Mouse (Mus musculus): ENCODE data around the gene Ppip5k1. TPM values are rescaled to one million over a fixed set of nuclear protein-coding genes. Genes with fewer than 3 reads are reported as not detected.

Gene Ppip5k1
- polyA plus RNA-seq, 1 experiment from 2014 or later = 18.7 TPM

- Histone ChIP-seq H3K4me3 (ENCODE audit: low read length) (peak overlapping the region; percentile 56), H3K9ac (ENCODE audit: low read depth, low read length) (peak overlapping the region; percentile 66; the same call in 1 of the 2 replicates), H3K27ac (ENCODE audit: low read length) (peak overlapping the region; percentile 57), H3K9me3 (ENCODE audit: control insufficient read depth, low read length) (no peaks in the 10 kb centered on the region), H3K4me2 (ENCODE audit: low read depth, low read length) (peak overlapping the region; percentile 62), H3K27me3 (replicated peaks; ENCODE audit: control insufficient read depth, insufficient read depth, low read length) (no peaks in the 10 kb centered on the region), H3K36me3 (ENCODE audit: control insufficient read depth, insufficient read depth, low read length) (no peaks in the 10 kb centered on the region), H3K4me1 (ENCODE audit: control insufficient read depth, insufficient read depth, low read length) (peaks cover 9% of the 10 kb centered on the region)
- ATAC-seq = no peak
- 46% methylated on average over 4 of the region's 4 CpGs for WGBS
Observed at GRCm38 (mm10) chr2:121359461-121359860, 4.3 kb upstream of the Ppip5k1 start.

GRCm38 (mm10) chr2:121358381-121358780 lies 3.2 kb upstream of the Ppip5k1 start:
- Histone ChIP-seq H3K9me3 (ENCODE audit: control insufficient read depth, low read length) (no peaks in the 10 kb centered on the region), H3K36me3 (ENCODE audit: control insufficient read depth, insufficient read depth, low read length) (no peaks in the 10 kb centered on the region), H3K4me2 (ENCODE audit: low read depth, low read length) (peak overlapping the region; percentile 62), H3K4me1 (ENCODE audit: control insufficient read depth, insufficient read depth, low read length) (peaks cover 16% of the 10 kb centered on the region), H3K27ac (ENCODE audit: low read length) (peak overlapping the region; percentile 95), H3K4me3 (ENCODE audit: low read length) (peak overlapping the region; percentile 56), H3K27me3 (replicated peaks; ENCODE audit: control insufficient read depth, insufficient read depth, low read length) (no peaks in the 10 kb centered on the region), H3K9ac (ENCODE audit: low read depth, low read length) (peak overlapping the region; percentile 66)
- peak; percentile 79 for ATAC-seq
- under 1% methylated on average over 16 of the region's 16 CpGs for WGBS

GRCm38 (mm10) chr2:121357961-121358360 lies 2.8 kb upstream of the Ppip5k1 start:
- Histone ChIP-seq H3K4me3 (ENCODE audit: low read length) (peak overlapping the region; percentile 56), H3K4me1 (ENCODE audit: control insufficient read depth, insufficient read depth, low read length) (peaks cover 16% of the 10 kb centered on the region), H3K36me3 (ENCODE audit: control insufficient read depth, insufficient read depth, low read length) (no peaks in the 10 kb centered on the region), H3K9me3 (ENCODE audit: control insufficient read depth, low read length) (no peaks in the 10 kb centered on the region), H3K9ac (ENCODE audit: low read depth, low read length) (peak overlapping the region; percentile 66), H3K27me3 (replicated peaks; ENCODE audit: control insufficient read depth, insufficient read depth, low read length) (no peaks in the 10 kb centered on the region), H3K4me2 (ENCODE audit: low read depth, low read length) (peak overlapping the region; percentile 62), H3K27ac (ENCODE audit: low read length) (peak overlapping the region; percentile 95)
- 3% methylated on average over 4 of the region's 4 CpGs for WGBS
- peak; percentile 39 for ATAC-seq

- ATAC-seq = peak; percentile 69
- Histone ChIP-seq H3K27ac (ENCODE audit: low read length) (peak within 1 kb of the TSS; percentile 95), H3K27me3 (replicated peaks; ENCODE audit: control insufficient read depth, insufficient read depth, low read length) (no peaks in the 10 kb centered on the region), H3K9ac (ENCODE audit: low read depth, low read length) (peak within 1 kb of the TSS; percentile 66), H3K4me1 (ENCODE audit: control insufficient read depth, insufficient read depth, low read length) (peaks cover 16% of the 10 kb centered on the region), H3K9me3 (ENCODE audit: control insufficient read depth, low read length) (no peaks in the 10 kb centered on the region), H3K4me2 (ENCODE audit: low read depth, low read length) (peak within 1 kb of the TSS; percentile 62), H3K36me3 (ENCODE audit: control insufficient read depth, insufficient read depth, low read length) (no peaks in the 10 kb centered on the region), H3K4me3 (ENCODE audit: low read length) (peak within 1 kb of the TSS; percentile 56)
- 37% methylated on average over 5 of the region's 5 CpGs for WGBS
Observed at GRCm38 (mm10) chr2:121357494-121357893, 2.3 kb upstream of the Ppip5k1 start, which contains the start of gene Ckmt1. Gene Ckmt1, plus strand, starts transcription at chr2:121357714.

- H3K27ac ChIP-seq (ENCODE audit: low read length) = peak overlapping the region; percentile 26; the same call in 1 of the 2 replicates
- peak overlapping the region; percentile 82 for H3K9ac ChIP-seq (ENCODE audit: low read depth, low read length)
- no peaks in the 10 kb centered on the region for H3K9me3 ChIP-seq (ENCODE audit: control insufficient read depth, low read length)
- peaks cover 11% of the 10 kb centered on the region; the same call in 1 of the 2 replicates for H3K4me1 ChIP-seq (ENCODE audit: control insufficient read depth, insufficient read depth, low read length)
- WGBS = under 1% methylated on average over 6 of the region's 6 CpGs
- no peaks in the 10 kb centered on the region for H3K27me3 ChIP-seq (replicated peaks; ENCODE audit: control insufficient read depth, insufficient read depth, low read length)
- H3K36me3 ChIP-seq (ENCODE audit: control insufficient read depth, insufficient read depth, low read length) = no peaks in the 10 kb centered on the region
- H3K4me2 ChIP-seq (ENCODE audit: low read depth, low read length) = peak overlapping the region; percentile 88
- H3K4me3 ChIP-seq (ENCODE audit: low read length) = peak overlapping the region; percentile 70
- ATAC-seq = no peak
Observed at GRCm38 (mm10) chr2:121354378-121354777, 818 bp downstream of the Ppip5k1 start.

GRCm38 (mm10) chr2:121353156-121353555 lies 2.0 kb downstream of the Ppip5k1 start:
- ATAC-seq = no peak
- peak overlapping the region; percentile 8; the same call in 1 of the 2 replicates for H3K9ac ChIP-seq (ENCODE audit: low read depth, low read length)
- no peaks in the 10 kb centered on the region for H3K27me3 ChIP-seq (replicated peaks; ENCODE audit: control insufficient read depth, insufficient read depth, low read length)
- no peak overlapping the region for H3K4me3 ChIP-seq (ENCODE audit: low read length)
- H3K36me3 ChIP-seq (ENCODE audit: control insufficient read depth, insufficient read depth, low read length) = no peaks in the 10 kb centered on the region
- H3K4me1 ChIP-seq (ENCODE audit: control insufficient read depth, insufficient read depth, low read length) = peaks cover 7% of the 10 kb centered on the region; the same call in 1 of the 2 replicates
- H3K9me3 ChIP-seq (ENCODE audit: control insufficient read depth, low read length) = no peaks in the 10 kb centered on the region
- 69% methylated on average over 8 of the region's 8 CpGs for WGBS
- no peak overlapping the region for H3K4me2 ChIP-seq (ENCODE audit: low read depth, low read length)
- H3K27ac ChIP-seq (ENCODE audit: low read length) = no peak overlapping the region

- peaks cover 3% of the 10 kb centered on the region for H3K36me3 ChIP-seq (ENCODE audit: control insufficient read depth, insufficient read depth, low read length)
- no peaks in the 10 kb centered on the region for H3K9me3 ChIP-seq (ENCODE audit: control insufficient read depth, low read length)
- no peak overlapping the region for H3K4me2 ChIP-seq (ENCODE audit: low read depth, low read length)
- H3K4me1 ChIP-seq (ENCODE audit: control insufficient read depth, insufficient read depth, low read length) = no peaks in the 10 kb centered on the region
- no peaks in the 10 kb centered on the region for H3K27me3 ChIP-seq (replicated peaks; ENCODE audit: control insufficient read depth, insufficient read depth, low read length)
- no peak for ATAC-seq
- no peak overlapping the region for H3K4me3 ChIP-seq (ENCODE audit: low read length)
- no peak overlapping the region for H3K27ac ChIP-seq (ENCODE audit: low read length)
- H3K9ac ChIP-seq (ENCODE audit: low read depth, low read length) = no peak overlapping the region
Observed at GRCm38 (mm10) chr2:121339057-121339456, 16.1 kb downstream of the Ppip5k1 start.

- no peaks in the 10 kb centered on the region for H3K4me1 ChIP-seq (ENCODE audit: control insufficient read depth, insufficient read depth, low read length)
- H3K9me3 ChIP-seq (ENCODE audit: control insufficient read depth, low read length) = no peaks in the 10 kb centered on the region
- no peak for ATAC-seq
- no peaks in the 10 kb centered on the region for H3K36me3 ChIP-seq (ENCODE audit: control insufficient read depth, insufficient read depth, low read length)
- H3K27me3 ChIP-seq (replicated peaks; ENCODE audit: control insufficient read depth, insufficient read depth, low read length) = no peaks in the 10 kb centered on the region
- 94% methylated on average over 2 of the region's 2 CpGs for WGBS
- H3K9ac ChIP-seq (ENCODE audit: low read depth, low read length) = no peak overlapping the region
- H3K27ac ChIP-seq (ENCODE audit: low read length) = no peak overlapping the region
- H3K4me3 ChIP-seq (ENCODE audit: low read length) = no peak overlapping the region
- H3K4me2 ChIP-seq (ENCODE audit: low read depth, low read length) = no peak overlapping the region
Observed at GRCm38 (mm10) chr2:121329492-121329891, 25.7 kb downstream of the Ppip5k1 start.

- H3K9me3 ChIP-seq (ENCODE audit: control insufficient read depth, low read length) = no peaks in the 10 kb centered on the region
- H3K4me3 ChIP-seq (ENCODE audit: low read length) = no peak overlapping the region
- H3K4me1 ChIP-seq (ENCODE audit: control insufficient read depth, insufficient read depth, low read length) = no peaks in the 10 kb centered on the region
- ATAC-seq = no peak
- H3K9ac ChIP-seq (ENCODE audit: low read depth, low read length) = no peak overlapping the region
- no peaks in the 10 kb centered on the region for H3K27me3 ChIP-seq (replicated peaks; ENCODE audit: control insufficient read depth, insufficient read depth, low read length)
- no peak overlapping the region for H3K4me2 ChIP-seq (ENCODE audit: low read depth, low read length)
- 84% methylated on average over 10 of the region's 10 CpGs for WGBS
- no peak overlapping the region for H3K27ac ChIP-seq (ENCODE audit: low read length)
- H3K36me3 ChIP-seq (ENCODE audit: control insufficient read depth, insufficient read depth, low read length) = no peaks in the 10 kb centered on the region
Observed at GRCm38 (mm10) chr2:121323693-121324470, 31.3 kb downstream of the Ppip5k1 start.

All from intestine, embryonic 16.5 days (tissue).